Mouse (Mus musculus): Measurements from ENCODE around the gene Gm5662. TPM values are rescaled to one million over a fixed set of nuclear protein-coding genes. Genes with fewer than 3 reads are reported as not detected.

Gene Gm5662
- total RNA-seq (2023): not detected

GRCm38 (mm10) chr12:88274400-88274799 is at the start of gene Gm5662:
Gene Gm5662, minus strand, starts transcription at chr12:88274500.

GRCm38 (mm10) chr12:88323926-88324325 is 49.6 kb upstream of the Gm5662 start, which contains the start of gene Gm5039:
Gene Gm5039, minus strand, starts transcription at chr12:88324026.

GRCm38 (mm10) chr12:88250000-88250399 is 24.3 kb downstream of the Gm5662 start, which contains the start of gene Gm8332:
Gene Gm8332, minus strand, starts transcription at chr12:88250100.

Other genes starting within 250 kb of the Gm5662 start
- not detected for gene Gm2056, start 247.5 kb downstream of the Gm5662 start, total RNA-seq (2023)
- not detected for gene Gm16368, start 190.8 kb downstream of the Gm5662 start, total RNA-seq (2023)
- not detected for gene Gm10436, start 92.4 kb downstream of the Gm5662 start, total RNA-seq (2023)
- gene Gm8332, start 24.4 kb downstream of the Gm5662 start, total RNA-seq (2023): not detected
- not detected for gene Gm5039, start 49.5 kb upstream of the Gm5662 start, total RNA-seq (2023)
- 1 to 10 TPM; 6.3 to 6.9 TPM for gene Adck1, start 86.1 kb upstream of the Gm5662 start, total RNA-seq (2023)

Measured in neutrophil, adult 83 days (primary cell).